Comparison of ENCODE assay signal across 24 mouse cellular contexts in genomic region chr19:25729103-25729502, GRCm38 (mm10). TPM values are rescaled to one million over a fixed set of nuclear protein-coding genes. Genes with fewer than 3 reads are reported as not detected.
DNase-seq lines count a peak whose midpoint lies in the region; ATAC-seq and TF ChIP-seq lines count a peak whose summit lies in the region.
"Had no signal": no experiment of that assay in that cellular context is flagged by ENCODE, and none has a peak within 500 bp of the region (broad histone marks: within the 10 kb centered on the region; RNA-seq: fewer than 3 reads in every experiment).

No protein-coding gene starts in this region.

- TF ChIP-seq POLR2A in CH12.LX (IDR thresholded peaks at IDR 0.05; ENCODE audit: low read depth, low read length) (no peak), MEL (IDR thresholded peaks at IDR 0.05; ENCODE audit: control insufficient read depth in 1 of 2, insufficient read depth in 1 of 2, low read depth in 1 of 2, low read length in 2 of 2, poor library complexity in 1 of 2) (no peak)

- dilution Hi-C loops in CH12.LX (cut with MboI; ENCODE audit: extremely low pct_ligation_motif_present, extremely low pct_unique_long_range_greater_than_20kb, low sequenced_read_pairs) = no loop called here

- H3K79me2 ChIP-seq in CH12.LX (replicated peaks; ENCODE audit: control insufficient read depth, extremely low read depth, insufficient read depth, poor library complexity, severe bottlenecking) (no peaks in the 10 kb centered on the region), MEL (ENCODE audit: control insufficient read depth, insufficient read depth, low read length, poor library complexity) (no peaks in the 10 kb centered on the region)

- ATAC-seq in neural tube, embryonic 13.5 days (ENCODE audit: low read depth) = no peak
- ATAC-seq: activated CD4-positive, CD25-positive, alpha-beta regulatory T cell, adult 4 months; CD4-positive, CD25-positive, alpha-beta regulatory T cell, adult 4 months; Patski had no signal

- no peaks in the 10 kb centered on the region; the same call in 1 of the 2 replicates for H3K4me1 ChIP-seq in neural tube, embryonic 13.5 days (replicated peaks)
- H3K4me1 ChIP-seq in CH12.LX (ENCODE audit: control insufficient read depth in 1 of 2, insufficient read depth in 2 of 2) = no peaks in the 10 kb centered on the region
- 0 out of 4 replicates have a peak, but pooled peaks cover 0 to 3% of the 10 kb centered on the region in 2 experiments for H3K4me1 ChIP-seq in ES-E14 (ENCODE audit: control insufficient read depth in 2 of 2, insufficient read depth in 2 of 2, low read length in 2 of 2, poor library complexity in 1 of 2)
- H3K4me1 ChIP-seq in MEL (ENCODE audit: control insufficient read depth in 1 of 2, insufficient read depth in 2 of 2, low read length in 2 of 2) = no peaks in the 10 kb centered on the region

- H3K27me3 ChIP-seq in neural tube, embryonic 13.5 days = no peaks in the 10 kb centered on the region
- H3K27me3 ChIP-seq in CH12.LX (replicated peaks) (no peaks in the 10 kb centered on the region), MEL (ENCODE audit: control insufficient read depth in 1 of 2, insufficient read depth in 2 of 2, low read length in 2 of 2) (no peaks in the 10 kb centered on the region)

- no peak for TF ChIP-seq RAD21 in CH12.LX (IDR thresholded peaks at IDR 0.05; ENCODE audit: low read depth, low read length)
- no peak for TF ChIP-seq RAD21 in MEL (IDR thresholded peaks at IDR 0.05; ENCODE audit: low read depth, low read length)

- TF ChIP-seq EP300 in CH12.LX (IDR thresholded peaks at IDR 0.05; ENCODE audit: low read length) (no peak), MEL (IDR thresholded peaks at IDR 0.05; ENCODE audit: low read depth in 1 of 2, low read length in 2 of 2) (no peak)

- no peak overlapping the region for H3K9ac ChIP-seq in neural tube, embryonic 13.5 days
- H3K9ac ChIP-seq in CH12.LX (ENCODE audit: insufficient read depth, low read depth) (no peak overlapping the region), ES-E14 (ENCODE audit: insufficient read depth, low read depth, low read length, poor library complexity, severe bottlenecking) (no peak overlapping the region), MEL (ENCODE audit: control insufficient read depth, low read depth, low read length, poor library complexity, severe bottlenecking) (no peak overlapping the region)

- H3K36me3 ChIP-seq in neural tube, embryonic 13.5 days = no peaks in the 10 kb centered on the region
- H3K36me3 ChIP-seq in CH12.LX (replicated peaks in 1 of 2; ENCODE audit: control insufficient read depth in 1 of 2, insufficient read depth in 1 of 2, low read length in 1 of 2) (no peaks in the 10 kb centered on the region), ES-E14 (ENCODE audit: control insufficient read depth, insufficient read depth, low read length, poor library complexity, severe bottlenecking) (no peaks in the 10 kb centered on the region), MEL (ENCODE audit: control insufficient read depth in 1 of 2, insufficient read depth in 2 of 2, low read length in 2 of 2) (no peaks in the 10 kb centered on the region)
- H3K36me3 ChIP-seq: G1E had no signal

- H3K9me3 ChIP-seq in neural tube, embryonic 13.5 days = no peaks in the 10 kb centered on the region
- H3K9me3 ChIP-seq in CH12.LX (replicated peaks; ENCODE audit: low read length) = no peaks in the 10 kb centered on the region
- no peaks in the 10 kb centered on the region for H3K9me3 ChIP-seq in ES-E14 (ENCODE audit: control insufficient read depth, insufficient read depth, low read depth, low read length)
- no peaks in the 10 kb centered on the region for H3K9me3 ChIP-seq in MEL (replicated peaks; ENCODE audit: insufficient read depth, low read length)

- no peak overlapping the region for H3K4me3 ChIP-seq in neural tube, embryonic 13.5 days
- H3K4me3 ChIP-seq in CH12.LX (replicated peaks in 1 of 3; ENCODE audit: low read depth in 2 of 3, low read length in 2 of 3, poor library complexity in 1 of 3) = no peak overlapping the region
- H3K4me3 ChIP-seq in ES-E14 (ENCODE audit: insufficient read depth in 1 of 2, low read depth in 1 of 2, low read length in 2 of 2, poor library complexity in 1 of 2, severe bottlenecking in 1 of 2) = no peak overlapping the region
- H3K4me3 ChIP-seq in MEL (ENCODE audit: control insufficient read depth in 1 of 2, insufficient read depth in 1 of 2, low read depth in 2 of 2, low read length in 2 of 2) = no peak overlapping the region

- no peak for TF ChIP-seq CTCF in CH12.LX (conservative IDR thresholded peaks at IDR 0.05 in 1 of 2, IDR thresholded peaks at IDR 0.05 in 1 of 2; ENCODE audit: low read depth in 2 of 2, low read length in 2 of 2)
- no peak for TF ChIP-seq CTCF in MEL (IDR thresholded peaks at IDR 0.05 in 2 of 3, conservative IDR thresholded peaks at IDR 0.05 in 1 of 3; ENCODE audit: control insufficient read depth in 1 of 3, insufficient read depth in 1 of 3, low read depth in 2 of 3, low read length in 3 of 3, poor library complexity in 1 of 3, severe bottlenecking in 1 of 3)

- in situ Hi-C loops in CH12.LX (cut with MboI; ENCODE audit: low pct_ligation_motif_present, low pct_unique_long_range_greater_than_20kb, low sequenced_read_pairs) = no loop called here
- in situ Hi-C loops in ES-E14 (cut with MboI; ENCODE audit: low sequenced_read_pairs in 2 of 2, unreplicated experiment in 2 of 2) = no loop called here

- no peak overlapping the region for H3K4me2 ChIP-seq in neural tube, embryonic 13.5 days
- no peak overlapping the region for H3K4me2 ChIP-seq in CH12.LX (ENCODE audit: insufficient read depth, low read depth, poor library complexity, severe bottlenecking)

- H3K27ac ChIP-seq in neural tube, embryonic 13.5 days (replicated peaks) = 0 out of 2 replicates have a peak overlapping the region, but pooled peaks have one; percentile 28
- no peak overlapping the region for H3K27ac ChIP-seq in CH12.LX (ENCODE audit: insufficient read depth, low read depth)
- no peak overlapping the region for H3K27ac ChIP-seq in ES-E14 (ENCODE audit: insufficient read depth, low read depth, low read length, poor library complexity, severe bottlenecking)
- no peak overlapping the region for H3K27ac ChIP-seq in MEL (ENCODE audit: control insufficient read depth, low read depth, low read length)

- WGBS in neural tube, embryonic 13.5 days = 77% methylated on average over 5 of the region's 5 CpGs

- no peak for DNase-seq in neural tube, embryonic 10.5 days (ENCODE audit: extremely low spot score, low spot score)
- DNase-seq in CH12.LX (ENCODE audit: extremely low read depth) = no peak
- no peak for DNase-seq in ES-E14 (ENCODE audit: low read depth, low spot score)
- no peak for DNase-seq in MEL (ENCODE audit: low read depth, low spot score)
- no peak for DNase-seq in urinary bladder, adult 2 months (ENCODE audit: low spot score)
- DNase-seq in testis, postnatal 10 days (ENCODE audit: low spot score) = no peak
- no peak for DNase-seq in embryo, embryonic 10.5 days (ENCODE audit: low spot score)
- DNase-seq: adrenal gland, adult 2 months; adrenal gland, adult 8-10 months; adrenal gland, postnatal 10 days; adrenal gland, postnatal 14 days; adrenal gland, postnatal 25 days; adrenal gland, postnatal 36 days; B cell, adult 2 months; cerebellum, adult 11 months; cerebellum, adult 11-12 months; cerebellum, adult 18-20 months; cerebellum, adult 2 months; cerebellum, adult 8-10 months had no signal

TF ChIP-seq in CH12.LX, 34 proteins besides CTCF, POLR2A, EP300 and RAD21:
- no peak for TF ChIP-seq CHD1 (IDR thresholded peaks at IDR 0.05; ENCODE audit: low read depth, low read length)
- TF ChIP-seq MAFK (IDR thresholded peaks at IDR 0.05; ENCODE audit: insufficient replicate concordance, low read length) = peak; percentile 97

TF ChIP-seq in ES-E14, 5 proteins besides CTCF, POLR2A, EP300 and RAD21:
- TF ChIP-seq MAFK (IDR thresholded peaks at IDR 0.05; ENCODE audit: insufficient read depth, low read depth, low read length) = peak; percentile 99
- TF ChIP-seq HCFC1 (IDR thresholded peaks at IDR 0.05; ENCODE audit: borderline replicate concordance, insufficient read depth, low read length) = no peak

TF ChIP-seq in MEL, 35 proteins besides CTCF, POLR2A, EP300 and RAD21:
- TF ChIP-seq MAFK (IDR thresholded peaks at IDR 0.05; ENCODE audit: borderline replicate concordance, low read depth, low read length) (peak; percentile 81; the same call in 1 of the 2 replicates), BHLHE40 (IDR thresholded peaks at IDR 0.05; ENCODE audit: borderline replicate concordance, low read depth, low read length) (no peak), NRF1 (IDR thresholded peaks at IDR 0.05; ENCODE audit: insufficient read depth, low read depth, low read length, poor library complexity, severe bottlenecking) (no peak)

RNA-seq across cellular contexts. Expression of gene Dmrt2, which starts 56.9 kb away (rescaled TPM):
- polyA plus RNA-seq in neural tube, embryonic 13.5 days (2015; fragmentation: Nextera tagmentation; extraction: Ambion mirVana) = 0.33 and 2.8 TPM in 2 replicates
- total RNA-seq in CH12.LX (2012; rRNA removed) (not detected in 2 replicates), CH12.LX (2014; rRNA removed) (not detected in 2 replicates), ES-E14 (2012; rRNA removed) (0.16 and 0.31 TPM in 2 replicates), MEL (2012; rRNA removed) (not detected in 2 replicates)
- polyA plus RNA-seq in CH12.LX (2012; ENCODE audit: insufficient read length, low read depth) (not detected in 2 replicates), MEL (2012; ENCODE audit: insufficient read depth in 1 of 2, insufficient read length in 2 of 2, low read depth in 1 of 2, low replicate concordance in 2 of 2, missing spikeins in 1 of 2) (not detected)
- polyA plus RNA-seq in urinary bladder, adult 2 months (2012; rRNA removed) = 0.31 and 0.96 TPM in 2 replicates
- total RNA-seq: G1E had no signal
- polyA plus RNA-seq: activated CD4-positive, CD25-positive, alpha-beta regulatory T cell, adult 4 months; CD4-positive, CD25-positive, alpha-beta regulatory T cell, adult 4 months; cerebellum, adult 2 months; G1E; Patski had no signal
